Mouse (Mus musculus) ES-E14 (cell line): ENCODE measurements around the gene Prep. TPM values are rescaled to one million over a fixed set of nuclear protein-coding genes. Genes with fewer than 3 reads are reported as not detected.

Experiments
- DNase-seq: peaks from one replicate; pipeline ENCODE4 v3.0.0-alpha.2; 2013; ENCODE audit warnings: low read depth, low spot score
- H3K27ac ChIP-seq: 2 replicates; pipeline ENCODE4 v1.5.1; 2012; ENCODE audit warnings: low read depth, mild to moderate bottlenecking, low read length, moderate library complexity, mixed read lengths; ENCODE audit not compliant: poor library complexity, insufficient read depth, severe bottlenecking
- H3K36me3 ChIP-seq: 2 replicates; pipeline ENCODE4 v1.6.1; 2012; ENCODE audit warnings: mild to moderate bottlenecking, low read length, moderate library complexity, mixed read lengths; ENCODE audit not compliant: control insufficient read depth, poor library complexity, insufficient read depth, severe bottlenecking
- H3K4me1 ChIP-seq, 2 experiments: fragments of 150-350 bp in 1 of 2; sonication (generic) in 1 of 2; 2 replicates each; pipeline ENCODE4 v1.6.1; 2012; ENCODE audit warnings: low read length in 2 of 2, mild to moderate bottlenecking in 1 of 2, mixed read lengths in 1 of 2; ENCODE audit not compliant: control insufficient read depth in 2 of 2, insufficient read depth in 2 of 2, poor library complexity in 1 of 2
- H3K4me3 ChIP-seq, 2 experiments: fragments of 150-350 bp in 1 of 2; sonication (generic) in 1 of 2; 2 replicates each; pipeline ENCODE4 v1.5.1; 2012; ENCODE audit warnings: low read length in 2 of 2, low read depth in 1 of 2, mild to moderate bottlenecking in 1 of 2, mixed read lengths in 1 of 2; ENCODE audit not compliant: insufficient read depth in 1 of 2, poor library complexity in 1 of 2, severe bottlenecking in 1 of 2
- H3K9ac ChIP-seq: 2 replicates; pipeline ENCODE4 v1.6.1; 2012; ENCODE audit warnings: low read depth, mild to moderate bottlenecking, low read length, mixed read lengths; ENCODE audit not compliant: poor library complexity, insufficient read depth, severe bottlenecking
- H3K9me3 ChIP-seq: fragments of 150-350 bp; sonication (generic); 2 replicates; pipeline ENCODE4 v1.6.1; 2012; ENCODE audit warnings: low read depth, mild to moderate bottlenecking, low read length; ENCODE audit not compliant: control insufficient read depth, insufficient read depth
- CHD2 ChIP-seq: IDR thresholded peaks from 2 replicates; pipeline ENCODE4 v1.6.1; 2014; ENCODE audit warnings: mild to moderate bottlenecking, low read depth, low read length, inconsistent platforms
- HCFC1 ChIP-seq: IDR thresholded peaks from 2 replicates; pipeline ENCODE4 v1.6.1; 2012; ENCODE audit warnings: low read length, inconsistent platforms, borderline replicate concordance; ENCODE audit not compliant: insufficient read depth
- MAFK ChIP-seq: IDR thresholded peaks from 2 replicates; pipeline ENCODE4 v1.6.1; 2014; ENCODE audit warnings: mild to moderate bottlenecking, low read depth, low read length, inconsistent platforms; ENCODE audit not compliant: insufficient read depth
- ZC3H11A ChIP-seq: IDR thresholded peaks from 2 replicates; pipeline ENCODE4 v1.6.1; 2012; ENCODE audit warnings: low read depth, mild to moderate bottlenecking, inconsistent platforms, low read length, borderline replicate concordance
- ZNF384 ChIP-seq: IDR thresholded peaks from 2 replicates; pipeline ENCODE4 v1.6.1; 2012; ENCODE audit warnings: low read depth, low read length, inconsistent platforms
- in situ Hi-C, 2 experiments: fragments of 600-800 bp; cut with MboI; formaldehyde crosslinking; loops; one replicate each; pipeline ENCODE4 v1.15.1; 2025; ENCODE audit warnings: low sequenced_read_pairs in 2 of 2, inconsistent platforms in 1 of 2; ENCODE audit not compliant: unreplicated experiment in 2 of 2
- total RNA-seq: library from RNA; depleted of rRNA; stranded (reverse); fragments of 300-350 nt; gene quantifications from 2 replicates; pipeline ENCODE4 v1.2.3, GENCODE M21; 2012

Gene Prep
- total RNA-seq, 1 experiment = 12.9 TPM

DNA sequence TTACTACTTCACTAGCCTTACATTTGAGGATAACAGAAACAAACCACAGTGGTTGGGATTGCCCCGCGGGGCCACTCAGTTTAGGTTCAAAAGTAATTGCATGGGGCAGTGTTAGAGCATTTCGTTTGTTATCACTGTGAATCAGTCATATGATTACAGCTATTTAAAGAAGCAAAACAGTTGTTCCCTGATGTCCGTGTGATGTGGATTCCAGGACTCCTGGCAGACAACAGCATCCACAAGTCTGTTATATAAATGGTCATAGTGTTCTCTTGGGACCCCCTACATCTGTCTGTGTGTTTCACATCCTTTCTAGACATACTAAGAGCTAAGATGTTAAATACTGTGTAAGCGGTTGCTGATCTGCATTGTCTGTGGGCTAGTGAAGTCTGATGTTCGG, 43.0 kb downstream of the Prep start:
- Histone ChIP-seq H3K27ac (no peak overlapping the region), H3K9ac (no peak overlapping the region), H3K4me3 (no peak overlapping the region), H3K36me3 (peaks cover 10% of the 10 kb centered on the region), H3K9me3 (no peaks in the 10 kb centered on the region), H3K4me1 (no peaks in the 10 kb centered on the region)
- TF ChIP-seq ZC3H11A = no peak
- DNase-seq = no peak
- in situ Hi-C loops = no loop called here

DNA sequence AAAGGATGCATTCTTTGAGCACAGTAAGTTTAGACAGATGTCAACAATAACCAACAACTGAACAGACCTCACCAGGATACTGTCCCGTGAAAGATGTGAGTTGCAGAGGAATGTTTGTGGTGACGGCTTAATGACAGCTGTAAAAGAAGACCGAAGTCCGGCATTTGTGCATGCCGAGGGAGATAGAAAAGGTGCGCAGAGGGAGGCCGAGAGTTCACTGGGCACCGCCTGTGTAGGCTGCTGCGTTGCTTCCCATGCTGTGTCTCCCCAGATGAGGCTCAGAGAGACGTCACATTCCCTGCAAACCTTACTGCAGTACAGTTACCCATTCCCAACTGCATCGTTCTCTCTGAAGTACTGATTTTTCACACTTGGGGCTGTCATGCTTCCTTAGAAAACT, 45.9 kb downstream of the Prep start:
- in situ Hi-C loops = no loop called here
- H3K4me3 ChIP-seq = no peak overlapping the region
- H3K27ac ChIP-seq = no peak overlapping the region
- peaks cover 24% of the 10 kb centered on the region for H3K36me3 ChIP-seq
- TF ChIP-seq HCFC1 = no peak
- no peak for TF ChIP-seq CHD2
- no peak for TF ChIP-seq ZNF384
- TF ChIP-seq MAFK = no peak
- no peak for TF ChIP-seq ZC3H11A
- H3K9me3 ChIP-seq = no peaks in the 10 kb centered on the region
- no peak overlapping the region for H3K9ac ChIP-seq
- no peaks in the 10 kb centered on the region for H3K4me1 ChIP-seq
- DNase-seq = no peak

DNA sequence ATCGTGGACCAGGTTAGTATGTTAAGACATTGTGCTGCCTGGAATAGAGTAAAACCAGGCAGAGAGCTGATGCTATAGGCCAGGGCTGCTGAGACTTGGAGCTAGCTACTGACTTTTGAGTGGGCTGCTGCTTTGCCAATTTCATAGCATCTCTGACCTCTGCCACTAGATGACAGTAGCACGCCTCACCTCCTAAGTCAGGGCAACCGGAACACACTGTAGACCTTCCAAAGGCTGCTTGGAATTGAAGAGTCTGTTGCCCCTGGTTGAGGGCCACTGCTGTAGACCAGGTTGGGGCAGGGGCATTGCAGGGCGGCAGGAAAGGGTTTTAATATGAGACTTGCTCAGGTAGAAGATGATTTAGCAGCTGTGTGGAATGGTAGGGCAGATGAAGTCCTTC, 47.5 kb downstream of the Prep start:
- DNase-seq = no peak

DNA sequence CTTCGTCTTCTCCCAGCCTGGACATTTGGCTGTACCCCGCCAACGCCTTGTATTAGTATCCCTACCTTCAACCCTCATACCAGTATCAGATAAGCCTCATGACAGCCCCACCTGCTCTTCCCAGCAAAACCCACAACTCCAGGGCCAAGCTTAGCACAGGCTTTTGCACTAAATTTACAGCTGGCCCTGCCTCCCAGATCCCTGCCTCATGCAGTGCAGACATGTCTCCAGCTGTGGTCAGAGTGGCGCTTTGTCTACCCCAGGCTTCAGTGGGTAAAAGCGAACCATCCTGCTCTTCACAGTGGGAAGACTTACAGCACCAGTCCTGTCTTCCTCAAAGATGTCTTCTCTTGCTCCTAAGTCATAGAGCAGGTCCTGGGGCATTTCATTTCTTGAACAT, 49.8 kb downstream of the Prep start:
- TF ChIP-seq HCFC1 (no peak), MAFK (no peak), ZNF384 (no peak), ZC3H11A (no peak)
- Histone ChIP-seq H3K9me3 (no peaks in the 10 kb centered on the region), H3K9ac (no peak overlapping the region), H3K27ac (no peak overlapping the region), H3K4me3 (no peak overlapping the region), H3K36me3 (peaks cover 29% of the 10 kb centered on the region; the same call in 1 of the 2 replicates), H3K4me1 (no peaks in the 10 kb centered on the region)
- in situ Hi-C loops = no loop called here
- DNase-seq = no peak

More for the DNA sequence above, 47.5 kb downstream of the Prep start:
- no peak overlapping the region for H3K9ac ChIP-seq
- in situ Hi-C loops = no loop called here
- no peak overlapping the region for H3K4me3 ChIP-seq
- no peaks in the 10 kb centered on the region for H3K9me3 ChIP-seq
- H3K27ac ChIP-seq = no peak overlapping the region
- TF ChIP-seq CHD2 (no peak), HCFC1 (no peak), ZC3H11A (no peak), ZNF384 (no peak), MAFK (no peak)
- peaks cover 26% of the 10 kb centered on the region; the same call in 1 of the 2 replicates for H3K36me3 ChIP-seq
- no peaks in the 10 kb centered on the region for H3K4me1 ChIP-seq

DNA sequence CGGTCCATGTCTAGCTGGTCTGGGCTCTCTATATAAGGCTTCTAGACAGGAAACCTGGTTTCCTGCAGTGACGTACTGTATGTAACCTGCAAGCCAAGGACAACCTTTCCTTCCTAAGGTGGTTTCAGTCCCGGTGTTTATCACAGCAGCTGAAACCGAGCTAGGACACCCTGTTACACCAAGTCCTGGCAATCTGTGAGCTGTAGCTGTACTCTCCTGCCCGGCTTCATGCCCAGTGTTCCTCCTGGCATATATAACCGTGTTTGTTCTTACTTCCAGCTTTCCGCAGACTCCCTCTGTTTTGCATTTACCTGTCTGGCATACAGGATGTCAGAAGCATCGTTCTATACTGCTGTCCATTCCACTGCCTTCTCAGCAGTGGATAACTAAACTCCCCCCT, 51.4 kb downstream of the Prep start:
- in situ Hi-C loops = no loop called here
- Histone ChIP-seq H3K27ac (no peak overlapping the region), H3K4me1 (peaks cover 0 to 5% of the 10 kb centered on the region in 2 experiments; a peak in 2 of 4 replicates), H3K9ac (no peak overlapping the region), H3K9me3 (no peaks in the 10 kb centered on the region), H3K4me3 (no peak overlapping the region), H3K36me3 (peaks cover 34% of the 10 kb centered on the region; the same call in 1 of the 2 replicates)
- no peak for TF ChIP-seq CHD2
- no peak for TF ChIP-seq ZC3H11A
- TF ChIP-seq MAFK = no peak
- TF ChIP-seq HCFC1 = no peak
- TF ChIP-seq ZNF384 = no peak
- no peak for DNase-seq
